Mouse (Mus musculus) layer of hippocampus, postnatal 36 days (tissue): ENCODE data around the gene 4931414P19Rik. TPM values are rescaled to one million over a fixed set of nuclear protein-coding genes. Genes with fewer than 3 reads are reported as not detected.

Experiments used
- DNase-seq, 2 experiments: peaks; one replicate each; pipeline ENCODE4 v3.0.0; 2022
- microRNA-seq, 2 experiments: library from miRNA; unstranded; fragments of <30 nt; microRNA quantifications; one replicate each; pipeline ENCODE4 v1.2.0; 2021
- total RNA-seq, 2 experiments: library from RNA; stranded (reverse); gene quantifications; 2 replicates each; pipeline ENCODE4 v1.2.3; 2021

4931414P19Rik gene
- total RNA-seq, 2 experiments from 2014 or later: 4.7 to 5.5 TPM

DNA sequence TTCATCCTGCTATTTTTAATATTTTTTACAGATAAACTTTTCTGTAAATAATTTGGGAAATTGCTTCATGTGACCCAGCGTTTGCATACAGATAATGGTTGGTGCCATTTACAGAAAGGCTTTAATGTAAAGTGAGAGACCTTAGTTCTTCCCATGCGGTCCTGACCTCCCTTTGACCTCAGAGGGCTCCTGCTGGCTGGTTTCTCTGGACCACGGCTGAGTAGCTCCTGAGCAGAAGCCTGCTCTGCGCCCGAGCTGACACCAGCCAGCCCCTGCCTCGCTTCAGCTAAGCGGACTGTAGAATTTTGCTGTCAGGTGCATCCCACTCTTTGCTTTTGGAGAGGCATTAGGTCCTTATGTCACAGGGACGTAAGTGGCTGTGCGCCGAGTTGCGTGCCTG is 65.0 kb downstream of the 4931414P19Rik start:
- DNase-seq: no peak

DNA sequence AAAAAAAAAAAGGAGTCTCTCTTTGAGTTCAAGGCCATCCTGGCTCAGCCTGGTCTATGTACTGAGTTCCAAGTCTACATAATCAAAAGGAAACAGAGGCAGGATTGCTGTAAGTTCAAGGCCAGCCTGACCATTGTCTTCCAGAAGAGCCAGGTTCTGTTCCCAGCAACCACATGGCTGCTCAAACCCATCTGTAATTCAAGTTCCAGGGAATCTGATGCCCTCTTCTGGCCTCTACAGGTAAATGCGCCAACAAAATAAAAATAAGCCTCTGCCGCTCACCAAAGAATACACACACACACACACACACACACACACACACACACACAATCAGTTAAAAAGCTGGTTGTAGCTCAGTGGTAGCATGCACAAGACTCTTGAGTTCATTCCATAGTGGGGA is 67.2 kb downstream of the 4931414P19Rik start:
- no peak for DNase-seq

Small RNAs within 50 kb of the gene (microRNA-seq; reads per million reads assigned to microRNA genes)
- gene Mir686 (0 reads per million in 2 experiments), gene Mir6948 (0.21 to 0.30 reads per million in 2 experiments)

Other genes with a start within 250 kb of the 4931414P19Rik start
- 10 to 100 TPM; 49.5 to 50.8 TPM for gene Oxa1l, start 245.2 kb downstream of the 4931414P19Rik start, total RNA-seq
- gene Slc7a7, start 188.2 kb downstream of the 4931414P19Rik start, total RNA-seq: 1 to 10 TPM; 2.4 to 2.7 TPM
- gene Mrpl52, start 179.1 kb downstream of the 4931414P19Rik start, total RNA-seq: 100 to 1,000 TPM; 105 to 108 TPM
- gene Mmp14, start 174.4 kb downstream of the 4931414P19Rik start, total RNA-seq: 10 to 100 TPM; 18.3 to 20.0 TPM
- 10 to 100 TPM; 26.4 to 29.6 TPM for gene Lrp10, start 141.9 kb downstream of the 4931414P19Rik start, total RNA-seq
- 10 to 100 TPM; 20.7 to 23.8 TPM for gene Rem2, start 129.9 kb downstream of the 4931414P19Rik start, total RNA-seq
- gene Prmt5, start 88.5 kb downstream of the 4931414P19Rik start, total RNA-seq: 10 to 100 TPM; 51.7 to 57.1 TPM
- gene Haus4, start 51.4 kb downstream of the 4931414P19Rik start, total RNA-seq: 1 to 10 TPM; 4.0 to 5.3 TPM
- gene Ajuba, start 28.4 kb downstream of the 4931414P19Rik start, total RNA-seq: 1 to 10 TPM in 1 of 2 experiments, under 1 TPM in 1; 0.95 to 1.5 TPM
- gene Psmb5, start 12.0 kb upstream of the 4931414P19Rik start, total RNA-seq: 100 to 1,000 TPM; 203 to 230 TPM
- gene Psmb11, start 15.4 kb upstream of the 4931414P19Rik start, total RNA-seq: under 1 TPM; 0.23 to 0.27 TPM
- not detected for gene Gm17606, start 35.0 kb upstream of the 4931414P19Rik start, total RNA-seq
- gene Cdh24, start 35.4 kb upstream of the 4931414P19Rik start, total RNA-seq: 10 to 100 TPM; 23.6 to 24.5 TPM
- gene 1700123O20Rik, start 80.2 kb upstream of the 4931414P19Rik start, total RNA-seq: 10 to 100 TPM; 24.0 to 26.3 TPM
- gene Acin1, start 80.9 kb upstream of the 4931414P19Rik start, total RNA-seq: 100 to 1,000 TPM; 210 to 242 TPM
- gene Gm29776, start 92.8 kb upstream of the 4931414P19Rik start, total RNA-seq: not detected
- not detected for gene Cebpe, start 106.2 kb upstream of the 4931414P19Rik start, total RNA-seq
- gene Slc7a8, start 176.0 kb upstream of the 4931414P19Rik start, total RNA-seq: 10 to 100 TPM; 49.1 to 50.1 TPM
- gene Rnf212b, start 208.1 kb upstream of the 4931414P19Rik start, total RNA-seq: not detected